Mouse (Mus musculus): ENCODE data around the gene Gm45785.

GRCm38 (mm10) chr7:140900220-140900619, 44.1 kb upstream of the Gm45785 start, which contains the start of gene Cox8b:
- TF ChIP-seq CTCF (IDR thresholded peaks at IDR 0.05) (no peak), POLR2A (IDR thresholded peaks at IDR 0.05; ENCODE audit: insufficient read depth, low read depth, low read length) (peak; percentile 88), EP300 (IDR thresholded peaks at IDR 0.05; ENCODE audit: insufficient read depth, low read depth, low read length) (peak; percentile 72)
